Mouse (Mus musculus) naive thymus-derived CD4-positive, alpha-beta T cell, adult 5 months (primary cell): ENCODE data around the gene Krtap2-4. TPM values are rescaled to one million over a fixed set of nuclear protein-coding genes. Genes with fewer than 3 reads are reported as not detected.

ENCODE experiments used
- polyA plus RNA-seq: library from polyadenylated mRNA; unstranded; fragments of 100-300 nt; shearing (Covaris generic); gene quantifications from one replicate; pipeline ENCODE4 v1.2.1, GENCODE M21; 2017

Gene Krtap2-4
- not detected for polyA plus RNA-seq

GRCm38 (mm10) chr11:99614796-99615363 is at the start of gene Krtap2-4:
Gene Krtap2-4, minus strand, starts transcription at chr11:99614846.

GRCm38 (mm10) chr11:99658467-99659010 is 43.9 kb upstream of the Krtap2-4 start, which contains the start of gene Gm11563:
Gene Gm11563, minus strand, starts transcription at chr11:99658960.

GRCm38 (mm10) chr11:99650136-99650535 is 35.5 kb upstream of the Krtap2-4 start, which contains the start of gene Gm11555:
Gene Gm11555, minus strand, starts transcription at chr11:99650236.

GRCm38 (mm10) chr11:99643635-99644139 is 29.0 kb upstream of the Krtap2-4 start, which contains the start of gene Krtap4-7:
Gene Krtap4-7, minus strand, starts transcription at chr11:99644089.

GRCm38 (mm10) chr11:99634653-99635134 is 20.0 kb upstream of the Krtap2-4 start, which contains the start of gene Krtap4-2:
Gene Krtap4-2, minus strand, starts transcription at chr11:99635084.

GRCm38 (mm10) chr11:99628138-99628537 is 13.5 kb upstream of the Krtap2-4 start, which contains the start of gene Krtap4-1:
Gene Krtap4-1, minus strand, starts transcription at chr11:99628238.

GRCm38 (mm10) chr11:99620335-99620734 is 5.7 kb upstream of the Krtap2-4 start, which contains the start of gene Gm11562:
Gene Gm11562, minus strand, starts transcription at chr11:99620435.

GRCm38 (mm10) chr11:99610089-99610488 is 4.6 kb downstream of the Krtap2-4 start, which contains the start of gene Gm11937:
Gene Gm11937, minus strand, starts transcription at chr11:99610189.

GRCm38 (mm10) chr11:99603208-99603607 is 11.4 kb downstream of the Krtap2-4 start, which contains the start of gene Gm11938:
Gene Gm11938, minus strand, starts transcription at chr11:99603308.

GRCm38 (mm10) chr11:99597742-99598141 is 16.9 kb downstream of the Krtap2-4 start, which contains the start of gene Krtap9-3:
Gene Krtap9-3, minus strand, starts transcription at chr11:99598105.

GRCm38 (mm10) chr11:99590981-99591380 is 23.7 kb downstream of the Krtap2-4 start, which contains the start of gene Krtap1-3:
Gene Krtap1-3, minus strand, starts transcription at chr11:99591339.

GRCm38 (mm10) chr11:99583245-99583704 is 31.4 kb downstream of the Krtap2-4 start, which contains the start of gene Krtap1-4:
Gene Krtap1-4, minus strand, starts transcription at chr11:99583654.

GRCm38 (mm10) chr11:99580636-99581035 is 34.0 kb downstream of the Krtap2-4 start, which contains the start of gene Krtap1-5:
Gene Krtap1-5, minus strand, starts transcription at chr11:99581016.

GRCm38 (mm10) chr11:99566530-99566929 is 48.1 kb downstream of the Krtap2-4 start, which contains the start of gene Krtap3-1:
Gene Krtap3-1, minus strand, starts transcription at chr11:99566630.

Other genes with a start within 250 kb of the Krtap2-4 start
- not detected for gene Krt28, start 239.9 kb downstream of the Krtap2-4 start, polyA plus RNA-seq
- 8.2 TPM for gene Krt10, start 225.5 kb downstream of the Krtap2-4 start, polyA plus RNA-seq
- gene Krt12, start 192.6 kb downstream of the Krtap2-4 start, polyA plus RNA-seq = not detected
- gene Krt20, start 176.7 kb downstream of the Krtap2-4 start, polyA plus RNA-seq = not detected
- not detected for gene Krt23, start 121.7 kb downstream of the Krtap2-4 start, polyA plus RNA-seq
- gene Krt39, start 93.5 kb downstream of the Krtap2-4 start, polyA plus RNA-seq = not detected
- not detected for gene Krt40, start 71.7 kb downstream of the Krtap2-4 start, polyA plus RNA-seq
- gene Krtap3-3, start 64.0 kb downstream of the Krtap2-4 start, polyA plus RNA-seq = not detected
- gene Krtap3-2, start 58.0 kb downstream of the Krtap2-4 start, polyA plus RNA-seq = not detected
- gene Gm11939, start 55.4 kb downstream of the Krtap2-4 start, polyA plus RNA-seq = not detected
- gene Krtap3-1, start 48.2 kb downstream of the Krtap2-4 start, polyA plus RNA-seq = not detected
- gene Krtap1-5, start 33.8 kb downstream of the Krtap2-4 start, polyA plus RNA-seq = not detected
- gene Krtap1-4, start 31.2 kb downstream of the Krtap2-4 start, polyA plus RNA-seq = not detected
- not detected for gene Krtap1-3, start 23.5 kb downstream of the Krtap2-4 start, polyA plus RNA-seq
- not detected for gene Krtap9-3, start 16.7 kb downstream of the Krtap2-4 start, polyA plus RNA-seq
- gene Gm11938, start 11.5 kb downstream of the Krtap2-4 start, polyA plus RNA-seq = not detected
- not detected for gene Gm11937, start 4.7 kb downstream of the Krtap2-4 start, polyA plus RNA-seq
- not detected for gene Gm11562, start 5.6 kb upstream of the Krtap2-4 start, polyA plus RNA-seq
- gene Krtap4-1, start 13.4 kb upstream of the Krtap2-4 start, polyA plus RNA-seq = not detected
- not detected for gene Krtap4-2, start 20.2 kb upstream of the Krtap2-4 start, polyA plus RNA-seq
- gene Krtap4-7, start 29.2 kb upstream of the Krtap2-4 start, polyA plus RNA-seq = not detected
- gene Gm11555, start 35.4 kb upstream of the Krtap2-4 start, polyA plus RNA-seq = not detected
- not detected for gene Gm11563, start 44.1 kb upstream of the Krtap2-4 start, polyA plus RNA-seq
- gene Krtap4-6, start 51.1 kb upstream of the Krtap2-4 start, polyA plus RNA-seq = not detected
- gene Gm14190, start 75.9 kb upstream of the Krtap2-4 start, polyA plus RNA-seq = not detected
- gene Gm14180, start 119.4 kb upstream of the Krtap2-4 start, polyA plus RNA-seq = not detected
- gene Gm11595, start 158.1 kb upstream of the Krtap2-4 start, polyA plus RNA-seq = not detected
- gene Krtap4-8, start 165.9 kb upstream of the Krtap2-4 start, polyA plus RNA-seq = not detected
- gene Krtap4-9, start 170.4 kb upstream of the Krtap2-4 start, polyA plus RNA-seq = not detected
- gene Gm11596, start 178.6 kb upstream of the Krtap2-4 start, polyA plus RNA-seq = not detected
- gene Gm11569, start 184.1 kb upstream of the Krtap2-4 start, polyA plus RNA-seq = not detected
- not detected for gene Gm11554, start 189.6 kb upstream of the Krtap2-4 start, polyA plus RNA-seq
- not detected for gene Krtap4-13, start 195.0 kb upstream of the Krtap2-4 start, polyA plus RNA-seq
- gene Gm11564, start 200.8 kb upstream of the Krtap2-4 start, polyA plus RNA-seq = not detected
- not detected for gene 2300003K06Rik, start 223.2 kb upstream of the Krtap2-4 start, polyA plus RNA-seq
- not detected for gene Krtap4-16, start 236.8 kb upstream of the Krtap2-4 start, polyA plus RNA-seq
- gene Gm11568, start 243.1 kb upstream of the Krtap2-4 start, polyA plus RNA-seq = not detected
- not detected for gene Gm11559, start 249.6 kb upstream of the Krtap2-4 start, polyA plus RNA-seq